Mouse (Mus musculus) kidney, postnatal 0 days (tissue): Measurements from ENCODE around the gene Rab25. TPM values are rescaled to one million over a fixed set of nuclear protein-coding genes. Genes with fewer than 3 reads are reported as not detected.

Source experiments
- ATAC-seq: fragments of 200-750 bp; cut with Nextera tagmentation; replicated peaks from 2 replicates; pipeline ENCODE4 v1.8.0; 2017; ENCODE audit warnings: low read depth, moderate number of reproducible peaks, moderate TSS enrichment, moderate library complexity; ENCODE audit not compliant: low FRiP score
- DNase-seq: peaks from one replicate; pipeline ENCODE4 v3.0.0-alpha.2; 2016; ENCODE audit warnings: low spot score
- H3K27ac ChIP-seq: fragments of 300-500 bp; sonication (generic); 2 replicates; pipeline ENCODE4 v1.5.1; 2014; ENCODE audit warnings: mild to moderate bottlenecking
- H3K27me3 ChIP-seq: fragments of 300-500 bp; sonication (generic); 2 replicates; pipeline ENCODE4 v1.6.1; 2014; ENCODE audit warnings: low read length, mixed read lengths; ENCODE audit not compliant: insufficient read depth
- H3K36me3 ChIP-seq: fragments of 300-500 bp; sonication (generic); 2 replicates; pipeline ENCODE4 v1.6.1; 2014; ENCODE audit warnings: low read length, mixed read lengths; ENCODE audit not compliant: insufficient read depth
- H3K4me1 ChIP-seq: fragments of 300-500 bp; sonication (generic); replicated peaks from 2 replicates; pipeline ENCODE4 v1.6.1; 2014; ENCODE audit warnings: antibody characterized with exemption, low read length, mixed read lengths; ENCODE audit not compliant: insufficient read depth
- H3K4me2 ChIP-seq: fragments of 300-500 bp; sonication (generic); 2 replicates; pipeline ENCODE4 v1.6.1; 2014; ENCODE audit warnings: mild to moderate bottlenecking, low read length, moderate library complexity, mixed read lengths
- H3K4me3 ChIP-seq: fragments of 300-500 bp; sonication (generic); replicated peaks from 2 replicates; pipeline ENCODE4 v1.5.1; 2014; ENCODE audit warnings: low read depth, low read length
- H3K9ac ChIP-seq: fragments of 300-500 bp; sonication (generic); 2 replicates; pipeline ENCODE4 v1.6.1; 2014; ENCODE audit warnings: low read depth, low read length
- H3K9me3 ChIP-seq: fragments of 300-500 bp; sonication (generic); replicated peaks from 2 replicates; pipeline ENCODE4 v1.6.1; 2016; ENCODE audit warnings: low read length, inconsistent platforms, mixed read lengths
- CTCF ChIP-seq: IDR thresholded peaks from 2 replicates; pipeline ENCODE4 v1.5.1; 2016; ENCODE audit warnings: antibody characterized with exemption, low read depth, mild to moderate bottlenecking, moderate library complexity
- WGBS: fragments of 180-500 bp; shearing (Covaris S2); extraction: QIAGEN DNeasy Blood & Tissue Kit; methylation state at CpG from one replicate; pipeline ENCODE4 v1.1.7; 2014; 5-methylcytosine and 5-hydroxymethylcytosine counted together
- polyA plus RNA-seq: library from polyadenylated mRNA; unstranded; fragments of >200 nt; fragmentation: Nextera tagmentation; extraction: Ambion mirVana; gene quantifications from 2 replicates; pipeline ENCODE4 v1.2.1, GENCODE M21; 2015

The Rab25 gene
- polyA plus RNA-seq, 1 experiment from 2014 or later = 28.9 TPM

DNA sequence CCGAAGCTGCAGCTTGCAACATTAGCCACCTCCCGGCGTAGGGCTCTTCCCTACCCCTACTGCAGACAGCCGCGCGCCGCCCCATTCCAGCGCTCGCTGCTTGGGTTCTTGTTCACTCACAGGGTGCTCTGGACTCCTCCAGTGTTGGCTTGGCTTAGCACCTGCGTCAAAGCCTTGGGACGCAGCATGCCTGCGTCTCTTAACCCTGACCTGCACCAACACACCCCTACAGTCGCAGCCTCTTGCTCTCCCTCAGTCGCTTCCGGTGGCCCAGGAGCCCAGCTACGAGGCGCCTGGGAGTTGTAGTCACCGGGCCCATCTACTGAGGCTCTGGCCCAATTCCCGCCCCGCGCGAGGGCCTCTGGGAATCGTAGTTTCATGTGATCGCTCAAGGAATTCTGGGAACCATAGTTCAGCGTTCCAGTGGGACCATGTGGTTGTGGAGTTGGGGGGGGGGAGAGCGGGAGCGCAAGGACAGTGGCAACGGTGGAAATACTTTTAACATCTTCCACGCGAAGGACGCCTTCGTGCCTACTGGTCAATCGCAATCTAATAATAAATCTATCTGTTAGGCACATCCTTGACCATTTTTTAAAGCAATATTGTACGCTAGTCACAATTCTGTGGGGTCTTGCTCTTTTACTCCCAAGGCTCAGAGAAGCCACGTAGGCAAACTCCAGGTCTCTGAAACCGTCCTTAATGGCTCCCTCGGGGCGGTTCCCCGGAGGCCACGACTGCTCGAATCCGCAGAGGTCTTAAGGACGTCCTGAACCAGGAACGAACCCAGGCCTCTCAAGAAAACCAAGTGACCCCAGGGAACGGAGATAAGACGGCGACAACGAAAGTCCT is 4.8 kb upstream of the Rab25 start, which contains the start of gene Lamtor2:
Lamtor2 (minus strand) TSS at position 399 of the 849 bp plus-strand sequence.
- WGBS = under 1% methylated on average over 48 of the region's 48 CpGs
- Histone ChIP-seq H3K27me3 (no peaks in the 10 kb centered on the region), H3K9me3 (no peaks in the 10 kb centered on the region), H3K27ac (peak within 1 kb of the TSS; percentile 96), H3K4me1 (peaks cover 20% of the 10 kb centered on the region), H3K9ac (peak within 1 kb of the TSS; percentile 89), H3K4me2 (peak within 1 kb of the TSS; percentile 88), H3K4me3 (peak within 1 kb of the TSS; percentile 90), H3K36me3 (peaks cover 13% of the 10 kb centered on the region)
- peak; percentile 99 for DNase-seq
- no peak for TF ChIP-seq CTCF
- peak; percentile 86 for ATAC-seq

DNA sequence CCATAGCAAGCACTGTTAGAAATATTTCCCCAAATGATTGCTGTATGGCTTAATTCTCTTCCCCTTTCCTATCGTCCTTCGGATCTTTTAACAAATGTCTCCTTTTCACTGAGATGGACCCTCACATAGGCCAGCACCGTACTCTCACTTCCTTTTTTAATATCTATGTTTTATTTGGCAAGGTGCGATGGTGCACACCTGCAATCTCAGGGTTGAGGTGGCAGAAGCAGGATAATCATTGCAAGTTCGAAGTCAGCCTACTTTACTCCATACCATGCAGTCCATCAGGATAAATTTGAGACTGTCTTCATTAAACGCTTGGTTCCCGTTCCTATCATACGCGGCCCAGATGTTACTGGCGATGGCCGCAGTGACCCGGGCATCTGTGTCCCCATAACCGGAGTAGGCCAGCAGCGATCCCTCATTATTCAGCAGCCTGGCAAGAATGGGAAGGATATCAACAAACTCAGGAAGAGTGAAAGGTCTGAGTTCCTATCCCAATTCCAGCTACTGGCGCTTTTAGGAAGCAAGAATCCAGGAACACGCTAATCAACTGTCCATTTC is 4.1 kb upstream of the Rab25 start:
- H3K27me3 ChIP-seq = no peaks in the 10 kb centered on the region
- peaks cover 10% of the 10 kb centered on the region for H3K36me3 ChIP-seq
- H3K4me2 ChIP-seq = peak overlapping the region; percentile 88
- peaks cover 20% of the 10 kb centered on the region for H3K4me1 ChIP-seq
- no peak for ATAC-seq
- H3K27ac ChIP-seq = peak overlapping the region; percentile 96
- peak overlapping the region; percentile 90 for H3K4me3 ChIP-seq
- H3K9ac ChIP-seq = peak overlapping the region; percentile 71
- H3K9me3 ChIP-seq = no peaks in the 10 kb centered on the region
- 18% methylated on average over 16 of the region's 16 CpGs for WGBS
- no peak for TF ChIP-seq CTCF
- no peak for DNase-seq

DNA sequence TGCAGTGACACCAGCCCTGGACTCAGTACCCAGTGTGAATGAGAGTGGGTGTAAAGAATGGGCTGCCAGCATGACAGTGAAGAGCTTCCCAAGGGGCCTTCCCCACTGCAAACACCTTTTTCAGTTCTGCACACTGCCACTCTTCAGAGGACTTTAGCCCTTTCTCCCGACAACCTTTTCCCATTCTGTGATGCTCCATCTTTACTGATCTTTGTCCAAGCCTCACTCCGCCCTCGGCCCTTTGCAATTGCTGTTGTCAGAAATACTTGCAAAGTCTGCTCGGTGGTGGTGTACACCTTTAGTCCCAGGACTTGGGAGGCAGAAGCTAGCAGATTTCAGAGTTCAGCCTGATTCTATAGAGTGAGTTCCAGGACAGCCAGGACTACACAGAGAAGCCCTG is 3.5 kb upstream of the Rab25 start:
- Histone ChIP-seq H3K9ac (no peak overlapping the region), H3K4me3 (0 out of 2 replicates have a peak overlapping the region, but pooled peaks have one; percentile 90), H3K9me3 (no peaks in the 10 kb centered on the region), H3K27ac (peak overlapping the region; percentile 96; the same call in 1 of the 2 replicates), H3K36me3 (peaks cover 4% of the 10 kb centered on the region), H3K27me3 (no peaks in the 10 kb centered on the region), H3K4me2 (peak overlapping the region; percentile 88; the same call in 1 of the 2 replicates), H3K4me1 (peaks cover 20% of the 10 kb centered on the region)
- no peak for TF ChIP-seq CTCF
- DNase-seq (no peak), ATAC-seq (no peak)
- 77% methylated on average over 4 of the region's 4 CpGs for WGBS

DNA sequence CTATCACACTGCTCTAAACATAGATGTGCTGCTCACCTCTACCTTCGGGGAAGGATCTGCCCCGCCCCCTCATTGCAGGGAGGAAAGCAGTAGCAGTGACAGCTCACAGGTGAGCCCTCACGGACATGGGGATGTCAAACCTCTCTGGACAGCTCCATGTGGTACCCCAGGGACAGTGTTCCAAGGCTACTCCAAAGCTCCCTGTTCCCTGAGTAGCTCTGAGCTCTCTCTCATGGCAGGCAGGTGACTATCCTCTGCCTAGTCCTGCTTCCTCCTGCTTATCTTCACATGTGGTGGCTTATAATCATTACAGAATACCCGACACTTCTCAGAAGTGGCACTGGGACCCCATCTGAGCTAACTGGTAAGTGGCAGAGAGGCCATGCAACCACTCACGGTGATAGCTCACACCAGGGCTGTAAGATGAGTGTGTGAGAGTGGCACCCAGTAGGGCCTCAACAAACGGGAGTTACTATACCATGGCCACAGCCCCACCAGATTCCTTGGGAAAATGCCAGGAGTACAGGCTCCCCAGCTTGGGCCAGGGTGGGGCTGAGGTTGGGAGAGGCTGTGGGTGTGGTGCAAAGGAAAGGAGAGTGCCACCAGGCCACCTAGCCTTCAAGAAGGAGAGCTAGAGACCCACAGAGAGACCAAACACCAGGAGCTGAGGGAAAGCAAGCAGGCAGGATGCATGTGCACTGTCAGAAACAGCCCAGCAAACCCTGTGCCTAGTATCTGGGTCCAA is 1.3 kb downstream of the Rab25 start:
- TF ChIP-seq CTCF = no peak
- Histone ChIP-seq H3K9ac (no peak overlapping the region; the same call in 1 of the 2 replicates), H3K4me3 (no peak overlapping the region), H3K36me3 (no peaks in the 10 kb centered on the region), H3K27ac (no peak overlapping the region), H3K4me1 (peaks cover 6% of the 10 kb centered on the region), H3K4me2 (no peak overlapping the region), H3K27me3 (no peaks in the 10 kb centered on the region), H3K9me3 (no peaks in the 10 kb centered on the region)
- WGBS = 77% methylated on average over 6 of the region's 6 CpGs
- DNase-seq (no peak), ATAC-seq (no peak)

DNA sequence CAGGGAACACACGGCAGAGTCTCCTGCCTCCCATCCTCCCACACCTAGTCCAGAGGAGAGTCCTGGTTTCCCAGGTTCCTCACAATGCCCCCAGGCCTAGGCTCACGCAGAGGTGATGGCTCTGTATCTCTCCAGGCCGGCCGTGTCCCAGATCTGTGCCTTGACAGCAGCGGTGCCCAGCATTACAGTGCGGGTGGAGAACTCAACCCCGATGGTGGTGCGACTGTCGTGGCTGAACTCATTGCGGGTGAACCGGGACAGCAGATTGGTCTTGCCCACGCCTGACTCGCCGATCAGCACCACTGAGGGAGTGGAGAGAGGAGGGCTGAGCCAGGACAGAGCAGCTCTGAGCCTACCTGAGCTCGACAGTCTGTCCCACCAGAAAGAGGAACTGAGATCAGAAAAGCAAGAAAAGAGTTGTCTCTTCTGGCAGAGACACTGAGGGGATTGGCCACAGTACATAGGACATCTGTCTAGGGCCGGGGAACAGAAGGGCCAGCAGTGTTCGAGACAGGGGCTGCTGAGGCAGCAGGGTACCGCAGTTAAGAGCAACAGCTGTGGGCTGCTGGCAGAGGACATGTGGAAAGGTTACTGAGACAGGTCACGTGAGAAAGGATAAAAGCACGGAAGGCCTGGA is 3.0 kb downstream of the Rab25 start:
- no peak overlapping the region for H3K4me2 ChIP-seq
- 51% methylated on average over 20 of the region's 20 CpGs for WGBS
- no peak overlapping the region for H3K4me3 ChIP-seq
- no peaks in the 10 kb centered on the region for H3K9me3 ChIP-seq
- no peak for TF ChIP-seq CTCF
- ATAC-seq = no peak
- no peaks in the 10 kb centered on the region for H3K27me3 ChIP-seq
- H3K4me1 ChIP-seq = no peaks in the 10 kb centered on the region
- DNase-seq = no peak
- H3K27ac ChIP-seq = no peak overlapping the region
- H3K36me3 ChIP-seq = no peaks in the 10 kb centered on the region
- no peak overlapping the region for H3K9ac ChIP-seq

DNA sequence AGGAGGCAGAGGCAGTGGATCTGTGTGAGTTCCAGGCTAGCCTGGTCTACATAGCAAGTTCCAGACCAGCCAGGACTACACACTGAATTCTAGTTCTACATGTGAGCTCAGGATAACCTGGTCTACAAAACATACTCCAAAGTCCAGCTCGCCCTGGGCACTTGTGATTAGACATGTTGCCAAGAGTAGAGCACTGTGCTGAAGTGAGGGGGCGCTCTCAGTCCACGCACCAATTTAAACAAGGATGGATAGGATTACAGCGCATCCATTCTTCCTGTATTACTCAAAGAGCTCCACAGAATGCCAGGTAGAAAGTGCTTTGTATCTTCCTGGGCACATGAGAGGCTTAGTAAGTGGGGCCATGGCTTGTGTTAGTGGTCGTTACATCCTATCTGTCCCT is 3.6 kb downstream of the Rab25 start:
- DNase-seq (peak; percentile 69), ATAC-seq (no peak)
- Histone ChIP-seq H3K27me3 (no peaks in the 10 kb centered on the region), H3K36me3 (no peaks in the 10 kb centered on the region), H3K27ac (no peak overlapping the region), H3K4me3 (no peak overlapping the region), H3K4me2 (no peak overlapping the region), H3K9ac (no peak overlapping the region), H3K9me3 (no peaks in the 10 kb centered on the region), H3K4me1 (no peaks in the 10 kb centered on the region)
- peak; percentile 76 for TF ChIP-seq CTCF
- 26% methylated on average over 5 of the region's 5 CpGs for WGBS
